Mouse (Mus musculus) CD4-positive helper T cell, adult 2 months (primary cell): ENCODE measurements around the gene Ccdc102a.
"Not testable (repeated sequence)": the region's sequence is repeated elsewhere in the genome, so short reads cannot be mapped to it uniquely, and the experiment has no call there.

Experiments
- DNase-seq: peaks from one replicate; pipeline ENCODE4 v3.0.0-alpha.2; 2012; ENCODE audit warnings: low read depth, missing footprints, low spot score

Gene Ccdc102a

DNA sequence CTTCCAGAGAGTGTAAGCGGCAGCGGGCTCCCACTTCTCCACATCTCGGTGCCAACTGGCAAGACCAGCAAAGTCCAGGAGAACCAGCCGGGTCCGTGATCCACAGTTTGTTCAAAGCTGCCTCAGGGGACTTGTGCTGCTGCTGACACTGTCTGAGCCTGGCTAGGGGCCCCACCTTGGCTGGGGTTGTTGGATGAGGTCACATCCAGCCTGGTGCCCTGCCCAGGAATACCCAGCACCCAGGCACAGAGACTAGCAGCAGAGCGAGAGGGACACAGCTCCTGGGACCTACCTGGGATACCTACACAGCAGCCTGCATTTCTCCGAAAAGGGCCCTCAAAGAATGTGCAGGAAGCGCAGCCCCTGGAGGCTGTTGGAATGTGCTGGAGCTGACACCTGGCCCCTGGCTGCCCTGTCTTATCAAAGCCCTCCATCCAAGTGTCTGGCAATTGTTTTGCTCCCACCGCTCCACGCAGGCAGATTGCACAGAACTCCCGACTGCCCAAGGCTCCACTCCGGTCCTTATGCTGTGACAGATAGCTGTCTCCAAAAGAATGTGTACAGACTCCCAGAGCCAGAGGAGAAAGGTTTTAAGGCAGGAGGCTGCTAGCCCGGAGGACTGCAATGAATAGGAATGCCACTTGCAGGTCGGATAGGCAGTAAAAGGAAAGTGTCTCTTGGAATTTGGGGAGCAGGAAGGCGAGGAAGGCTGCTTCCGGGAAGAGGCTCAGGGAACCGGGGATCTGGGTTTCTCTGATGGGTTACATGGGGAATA lies 42.6 kb downstream of the Ccdc102a start:
- no peak for DNase-seq

DNA sequence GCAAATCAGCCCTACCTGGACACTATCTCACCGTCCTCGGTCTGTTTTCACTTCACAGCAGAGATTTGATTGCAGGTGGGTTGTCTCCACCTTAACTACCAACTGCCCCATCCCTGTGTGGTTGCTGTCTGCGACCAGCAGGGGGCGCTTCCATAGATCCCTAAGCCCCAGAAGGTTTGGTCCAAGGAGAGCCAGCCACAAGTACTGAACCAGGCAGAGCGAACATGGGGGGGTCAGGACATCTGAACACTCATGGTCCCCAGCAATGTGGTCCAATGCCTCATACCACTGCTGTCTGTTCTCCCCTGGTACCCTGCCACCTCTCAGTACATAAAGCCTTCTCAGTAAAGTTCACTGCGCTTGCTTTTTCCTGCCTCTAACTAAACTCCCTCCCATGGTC lies 43.5 kb downstream of the Ccdc102a start:
- DNase-seq, result peak; percentile 72

DNA sequence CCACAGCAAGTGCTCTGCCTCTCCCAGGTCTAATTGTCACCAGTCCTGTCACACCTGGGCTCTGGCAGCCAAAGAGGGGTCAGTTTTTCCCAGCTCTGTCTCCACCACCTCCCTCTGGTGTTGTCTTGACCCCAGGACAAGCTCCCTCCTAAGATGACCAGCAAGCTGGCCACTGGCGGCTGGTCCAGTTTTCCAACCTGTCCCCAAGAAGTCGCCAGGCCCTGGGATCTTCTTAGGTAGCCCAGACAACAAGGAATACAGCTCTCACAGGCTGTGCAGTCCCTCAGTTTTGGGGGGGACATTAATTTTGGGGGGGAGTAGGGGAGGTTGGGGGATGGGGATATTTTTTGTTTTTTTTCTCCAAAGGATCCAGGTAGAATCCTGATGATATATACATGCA lies 45.3 kb downstream of the Ccdc102a start:
- DNase-seq, result no peak

DNA sequence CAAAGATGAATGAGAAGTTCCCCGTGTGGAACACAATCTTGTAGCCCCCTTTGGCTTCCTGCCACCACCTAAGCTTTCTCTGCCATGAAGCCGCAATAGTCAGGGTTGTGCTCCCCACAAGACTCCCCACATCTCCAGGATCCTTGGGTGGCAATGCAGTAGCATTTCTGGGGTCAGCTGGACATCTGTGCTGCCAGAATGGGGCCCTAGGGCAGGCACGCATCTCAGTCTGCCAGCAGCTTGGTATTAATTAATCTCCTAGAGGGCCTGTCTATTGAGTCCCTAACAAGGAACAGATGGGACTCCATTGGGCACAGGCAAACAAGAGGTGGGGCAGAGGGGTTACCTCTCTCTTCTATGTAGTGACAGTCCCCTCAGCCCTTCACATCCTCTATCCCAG lies 45.7 kb downstream of the Ccdc102a start:
- no peak for DNase-seq

DNA sequence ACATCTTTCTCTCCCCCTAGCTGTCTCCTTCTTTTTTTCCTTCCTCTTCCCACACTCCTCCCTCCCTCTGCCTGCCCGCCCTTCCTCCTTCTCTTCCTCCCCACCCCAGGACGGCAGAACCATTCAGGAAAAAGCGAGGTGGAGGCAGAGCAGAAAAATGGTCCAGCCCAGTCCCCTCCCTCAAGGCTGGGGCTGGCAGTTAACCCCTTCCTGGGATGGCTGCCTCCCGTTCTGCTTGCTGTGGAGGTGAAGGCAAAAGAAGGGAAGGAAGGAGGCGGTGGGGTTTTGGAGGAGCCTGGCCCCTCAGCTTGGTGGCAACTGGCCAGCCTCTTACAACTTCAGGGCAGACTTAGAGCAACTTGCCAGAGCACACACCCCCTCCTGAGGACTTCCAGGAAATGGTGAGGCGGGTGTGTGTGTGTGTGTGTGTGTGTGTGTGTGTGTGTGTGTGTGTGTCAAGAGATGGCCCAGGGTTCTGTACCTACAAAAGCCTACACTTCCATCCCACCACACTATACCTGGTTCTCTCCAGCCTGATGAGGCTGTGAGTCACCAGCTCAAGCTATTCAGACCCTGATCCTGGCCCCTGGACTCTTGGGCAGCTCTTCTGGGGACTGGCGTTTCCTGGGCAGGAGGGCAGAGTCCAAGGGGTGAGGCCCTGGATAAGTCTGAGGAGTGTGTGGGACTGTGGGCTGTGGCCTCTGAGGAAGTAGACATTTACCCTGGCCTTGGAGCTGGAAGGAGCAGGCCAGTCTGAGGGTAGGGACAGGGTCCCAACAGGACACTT lies 46.6 kb downstream of the Ccdc102a start:
- peak; percentile 62 for DNase-seq

DNA sequence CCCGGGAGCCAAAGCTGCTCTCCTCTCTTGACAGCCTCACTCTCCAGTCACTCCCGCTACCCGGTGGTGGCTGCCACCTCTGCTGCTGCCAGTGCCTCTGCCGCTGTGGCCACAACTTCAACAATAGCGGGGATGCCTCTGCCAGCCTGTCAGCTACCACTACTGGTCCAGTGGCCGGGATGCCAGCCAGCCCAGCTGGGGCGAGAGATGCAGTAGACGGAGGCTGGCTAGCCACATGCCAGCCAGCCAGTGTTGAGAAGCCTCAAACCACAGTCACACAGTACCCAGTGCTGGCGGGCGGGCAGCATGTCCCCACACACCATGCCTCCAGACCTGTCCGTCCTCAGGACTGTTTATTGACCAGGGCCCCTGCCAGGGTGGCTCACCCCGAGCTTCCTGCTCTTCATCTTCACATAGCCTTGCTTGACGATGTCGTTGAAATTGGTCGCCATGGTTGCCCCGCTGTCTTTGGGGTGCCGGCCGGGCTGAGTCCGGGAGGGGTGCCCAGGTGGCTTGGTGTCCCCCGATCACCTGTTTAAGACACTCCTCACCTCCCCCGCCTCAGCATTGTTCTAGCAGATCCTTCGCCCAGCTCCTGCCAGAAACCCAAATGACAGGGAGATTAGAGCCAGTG lies 47.3 kb downstream of the Ccdc102a start:
- peak; percentile 18 for DNase-seq

DNA sequence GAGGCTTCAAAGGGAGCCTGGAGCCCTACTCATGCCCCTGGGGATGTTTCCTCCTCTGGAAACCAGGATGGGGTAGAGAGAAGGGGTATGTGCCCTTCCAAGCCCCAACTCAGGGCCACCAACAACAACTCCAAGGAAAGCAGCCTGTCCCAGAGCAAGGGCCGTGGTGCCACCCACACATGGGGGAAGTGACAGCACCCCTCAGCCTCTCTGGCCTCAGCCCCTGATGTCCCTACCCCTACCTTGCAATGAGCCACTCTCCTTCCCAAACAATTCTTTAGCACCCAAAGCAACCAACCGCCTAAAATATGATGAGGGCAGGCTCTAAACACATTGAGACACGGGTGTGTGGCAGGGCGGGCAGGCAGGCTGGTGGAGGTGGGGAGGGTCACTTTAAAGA lies 47.9 kb downstream of the Ccdc102a start:
- no peak for DNase-seq

DNA sequence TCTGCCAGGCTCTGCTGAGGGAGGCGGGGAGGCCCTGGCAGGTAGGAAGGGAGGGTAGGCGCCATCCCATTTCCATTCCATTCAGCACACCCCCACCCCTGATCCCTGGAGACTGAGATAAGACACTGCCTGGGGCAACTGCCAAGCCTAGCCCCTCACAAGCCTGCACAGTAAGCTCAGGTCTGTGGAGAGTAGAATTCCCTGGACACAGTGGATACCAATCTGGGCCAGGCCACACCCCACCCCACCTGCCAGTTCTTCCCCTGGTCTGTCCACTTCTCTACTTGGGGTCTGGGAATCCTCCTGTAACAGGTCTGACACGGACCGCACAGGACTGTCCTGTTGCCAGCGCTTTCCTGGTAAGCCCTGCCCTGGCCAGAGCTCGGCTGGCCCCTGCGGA lies 48.8 kb downstream of the Ccdc102a start:
- no peak for DNase-seq

DNA sequence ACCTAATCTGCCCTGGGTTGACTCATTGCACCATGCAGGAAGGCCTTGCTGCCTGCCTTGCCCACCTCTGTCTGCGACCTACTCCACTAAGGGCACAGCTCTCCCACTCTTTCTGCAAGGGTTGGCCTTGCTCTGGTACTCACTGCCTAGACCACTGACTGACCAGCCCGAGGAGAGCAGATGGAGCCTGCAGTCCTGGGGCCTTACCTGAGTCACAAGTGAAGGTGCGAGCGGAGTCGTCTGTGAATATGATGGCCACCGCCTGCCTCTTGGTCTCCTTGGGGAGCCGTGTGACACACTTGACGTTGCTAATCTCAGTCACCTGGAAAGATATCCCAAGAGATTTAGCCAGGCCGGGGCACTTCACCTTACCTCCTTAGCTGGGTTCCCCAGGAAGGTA lies 51.0 kb downstream of the Ccdc102a start:
- DNase-seq, result no peak

DNA sequence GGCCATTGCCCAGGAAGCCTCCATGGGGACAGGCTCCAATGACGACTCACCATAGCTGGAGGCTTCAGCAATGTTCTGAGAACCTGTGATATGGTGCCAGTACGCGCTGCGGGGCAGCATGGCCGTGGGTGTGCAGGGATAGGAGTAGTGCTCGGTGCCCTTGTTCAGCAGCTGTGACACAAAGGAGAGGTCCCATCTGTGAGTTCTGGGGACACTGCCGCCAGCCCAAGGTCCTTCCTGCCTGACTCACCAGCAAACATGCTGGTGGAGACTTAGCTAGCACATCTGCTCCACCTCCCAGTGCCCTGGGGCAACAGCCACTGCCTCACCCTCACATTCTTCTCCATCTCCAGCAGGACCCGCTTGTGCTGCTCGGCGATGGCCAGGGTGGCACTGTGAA lies 52.6 kb downstream of the Ccdc102a start:
- no peak for DNase-seq

DNA sequence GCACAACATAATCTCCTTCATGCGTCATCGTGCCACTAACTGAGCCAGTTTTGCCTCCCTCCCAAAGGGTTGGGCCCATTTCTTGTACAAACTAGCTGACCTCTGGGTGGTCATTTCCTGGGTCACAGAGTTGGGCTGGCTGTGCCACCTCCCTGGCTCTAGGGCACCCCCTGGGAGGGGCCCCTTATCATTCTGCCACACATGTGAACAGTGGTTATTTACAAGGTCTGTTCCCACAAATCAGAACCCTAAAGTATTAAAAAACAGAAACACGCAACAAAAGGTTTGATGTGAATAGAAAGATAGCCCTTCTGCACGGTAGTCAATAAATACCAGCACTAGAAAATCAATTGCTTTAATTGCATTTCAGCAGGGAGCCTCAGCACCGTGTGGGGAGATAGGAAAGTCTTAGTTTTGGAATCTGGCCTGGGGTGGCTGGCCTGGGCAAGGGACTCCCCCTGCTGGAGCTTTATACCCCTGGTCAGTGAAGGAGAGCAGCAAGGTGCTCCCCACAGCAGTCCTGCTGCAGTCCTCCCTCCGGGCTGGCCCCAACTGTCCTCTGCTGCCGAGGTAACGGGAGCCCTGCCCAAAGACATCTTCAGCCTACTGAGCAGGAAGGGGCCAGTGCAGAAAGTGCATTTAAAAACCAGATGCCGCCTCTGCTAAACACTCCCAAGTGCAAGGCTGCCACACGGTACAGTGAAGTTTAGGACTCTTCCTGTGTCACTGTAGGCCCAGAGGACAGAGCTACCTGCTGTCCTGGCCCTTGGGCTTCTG lies 53.8 kb downstream of the Ccdc102a start:
- no peak for DNase-seq

DNA sequence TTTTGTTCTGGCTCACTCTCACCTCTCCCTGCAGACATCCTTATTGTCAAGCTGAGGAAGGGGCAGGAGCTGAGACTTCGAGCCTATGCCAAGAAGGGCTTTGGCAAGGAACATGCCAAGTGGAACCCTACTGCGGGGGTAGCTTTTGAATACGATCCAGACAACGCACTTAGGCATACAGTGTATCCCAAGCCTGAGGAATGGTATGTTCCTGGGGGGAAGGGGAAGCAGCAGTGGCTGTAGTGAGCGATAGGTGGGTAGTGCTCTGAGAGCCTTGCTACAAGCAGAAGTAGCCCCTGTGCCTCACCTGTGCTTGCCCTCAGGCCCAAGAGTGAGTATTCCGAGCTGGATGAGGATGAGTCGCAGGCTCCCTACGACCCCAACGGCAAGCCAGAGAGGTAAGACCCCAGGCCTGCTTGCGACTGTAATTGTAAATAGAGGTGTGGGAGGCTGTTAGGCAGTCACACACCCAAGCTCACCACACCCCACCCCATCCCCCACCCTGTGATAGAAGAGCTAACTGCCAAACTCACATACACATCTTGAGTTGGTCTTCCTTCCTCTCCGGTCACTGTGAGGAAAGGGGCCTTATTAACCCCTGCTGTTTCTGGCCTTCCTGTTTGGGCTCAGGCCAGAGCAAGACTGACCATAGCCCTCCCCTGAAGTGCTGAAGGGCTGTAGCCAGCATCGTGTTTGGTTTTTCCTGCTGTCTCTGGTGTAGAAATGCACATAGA lies 55.2 kb downstream of the Ccdc102a start:
- DNase-seq, result no peak

DNA sequence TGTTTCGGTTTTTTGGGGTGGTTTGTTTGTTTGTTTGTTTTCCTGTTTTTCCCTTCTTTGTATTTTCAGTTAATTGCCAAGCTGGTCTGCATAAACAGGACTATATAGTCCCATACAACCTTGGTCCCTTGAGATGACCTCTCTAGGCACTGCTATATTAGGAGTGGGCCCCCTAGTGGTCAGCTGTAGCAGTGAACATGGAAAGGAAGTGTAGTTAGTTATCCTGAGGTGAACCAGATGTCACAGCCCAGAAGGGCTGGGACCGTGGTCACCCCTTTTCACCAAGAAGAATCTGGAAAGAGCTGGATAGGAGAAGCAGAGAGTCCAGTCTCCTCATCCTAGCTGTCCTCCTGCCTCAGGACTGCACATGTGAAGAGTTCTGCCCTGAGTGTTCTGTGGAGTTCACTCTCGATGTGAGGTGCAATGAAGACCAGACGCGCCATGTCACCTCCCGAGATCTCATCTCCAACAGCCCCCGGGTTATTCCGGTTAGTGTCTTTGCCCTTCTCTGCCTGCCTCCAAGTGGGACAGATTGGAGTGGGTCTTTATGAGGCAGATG lies 56.5 kb downstream of the Ccdc102a start:
- peak; percentile 68 for DNase-seq

DNA sequence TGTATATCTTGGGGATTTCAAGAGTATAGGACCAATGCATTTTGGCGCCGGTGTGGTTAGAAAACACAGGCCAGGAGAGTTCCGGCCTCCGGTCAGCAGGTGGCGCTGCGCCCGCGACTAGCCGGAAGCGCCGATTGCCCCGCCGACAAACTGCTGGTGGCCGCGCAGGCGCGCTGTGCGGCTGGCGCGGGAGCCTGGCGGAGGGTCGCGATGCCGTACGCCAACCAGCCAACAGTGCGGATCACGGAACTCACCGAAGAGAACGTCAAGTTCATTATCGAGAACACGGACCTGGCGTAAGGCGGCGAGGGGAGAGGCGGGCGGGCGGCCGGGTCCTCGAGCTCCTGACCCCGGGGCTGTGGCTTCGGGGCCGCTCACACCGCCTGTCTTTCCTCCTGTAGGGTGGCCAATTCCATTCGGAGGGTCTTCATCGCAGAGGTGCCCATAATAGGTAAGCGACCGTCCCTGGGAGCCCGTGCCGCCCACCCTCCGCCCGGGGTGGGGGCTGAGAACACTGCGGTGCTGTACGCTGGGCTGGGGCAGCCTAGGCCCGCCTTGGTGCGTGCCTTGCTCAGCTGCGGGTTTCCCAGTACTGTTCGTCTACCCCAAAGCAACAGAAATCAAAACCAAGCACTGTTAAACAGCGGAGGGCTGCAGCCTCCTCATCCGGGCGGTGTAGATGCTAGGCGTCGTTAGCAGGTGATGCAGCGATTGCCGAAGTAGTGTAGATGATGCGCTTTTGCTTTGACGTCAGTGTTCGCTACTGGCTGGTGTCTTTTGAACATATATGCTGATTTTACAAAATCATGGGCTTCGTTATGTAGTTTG lies 60.3 kb downstream of the Ccdc102a start, which contains the start of gene Polr2c:
TSS of gene Polr2c (plus strand) at position 105 of the 828 bp plus-strand sequence.
- peak; percentile 89 for DNase-seq

DNA sequence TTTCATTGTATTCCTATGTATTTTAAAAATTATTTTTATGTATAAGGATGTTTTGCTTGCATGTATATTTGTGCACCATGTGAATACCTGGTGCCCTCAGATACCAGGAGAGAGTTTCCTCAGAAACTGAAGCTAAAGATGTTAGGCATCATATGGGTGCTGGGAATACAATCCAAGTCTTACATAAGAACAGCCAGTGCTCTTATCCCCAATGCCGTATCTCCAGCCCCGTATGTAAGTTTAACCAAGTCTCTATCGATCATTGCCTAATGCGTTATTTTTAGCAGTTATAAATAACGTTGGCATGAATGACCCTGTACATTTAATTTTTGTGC lies 60.9 kb downstream of the Ccdc102a start:
- DNase-seq, result no peak

DNA sequence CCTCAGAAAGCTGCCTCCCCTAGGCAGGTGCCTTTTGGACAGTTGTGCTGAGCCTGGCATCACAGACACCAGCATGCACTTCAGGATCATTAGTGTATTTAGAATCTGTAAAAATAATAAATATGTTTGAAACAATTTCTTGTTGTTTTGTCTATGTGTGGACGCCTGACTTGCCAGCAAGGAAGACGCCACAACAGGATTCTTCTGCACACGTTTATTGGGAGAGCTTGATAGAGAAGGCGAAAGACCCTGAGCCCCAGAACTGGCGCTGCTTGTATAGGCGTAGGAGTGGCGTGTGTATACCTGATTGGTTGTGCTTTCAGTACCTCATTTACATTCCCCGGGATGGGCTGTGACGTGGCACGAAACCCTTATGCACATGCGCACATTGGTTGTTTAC lies 63.1 kb downstream of the Ccdc102a start:
- not testable (repeated sequence) for DNase-seq
